12 mouse cellular contexts compared by ENCODE assay signal in genomic region chr4:50036079-50036478, GRCm38 (mm10).
DNase-seq lines count a peak whose midpoint lies in the region; ATAC-seq and TF ChIP-seq lines count a peak whose summit lies in the region.
"Had no signal": no experiment of that assay in that cellular context is flagged by ENCODE, and none has a peak within 500 bp of the region (broad histone marks: within the 10 kb centered on the region; RNA-seq: fewer than 3 reads in every experiment).

No protein-coding gene starts in this region.

- no peaks in the 10 kb centered on the region for H3K36me3 ChIP-seq in E14TG2a.4 (ENCODE audit: insufficient read depth, low read length)
- no peaks in the 10 kb centered on the region for H3K36me3 ChIP-seq in heart, adult 2 months (ENCODE audit: control insufficient read depth, insufficient read depth, low read length)
- H3K36me3 ChIP-seq: limb, embryonic 13.5 days; neural tube, embryonic 15.5 days had no signal

- no peaks in the 10 kb centered on the region for H3K4me1 ChIP-seq in E14TG2a.4 (replicated peaks; ENCODE audit: low read depth, low read length)
- no peaks in the 10 kb centered on the region for H3K4me1 ChIP-seq in heart, adult 2 months (ENCODE audit: control insufficient read depth, insufficient read depth, low read length)
- H3K4me1 ChIP-seq: limb, embryonic 13.5 days; neural tube, embryonic 15.5 days had no signal

- H3K4me3 ChIP-seq in E14TG2a.4 (replicated peaks; ENCODE audit: low read length): no peak overlapping the region
- H3K4me3 ChIP-seq in left cerebral cortex, adult 2 months: no peak overlapping the region
- H3K4me3 ChIP-seq in heart, adult 2 months: no peak overlapping the region
- H3K4me3 ChIP-seq: limb, embryonic 13.5 days; neural tube, embryonic 15.5 days had no signal

- no peak for ATAC-seq in inflammation-experienced regulatory T-cells, adult 6 months
- ATAC-seq: Patski had no signal

- no peak for TF ChIP-seq POLR2A in heart, adult 2 months (IDR thresholded peaks at IDR 0.05; ENCODE audit: insufficient read depth, low read depth, low read length)

- DNase-seq in kidney, postnatal 14 days: peak; percentile 1
- DNase-seq in kidney, adult 8-10 months: no peak
- DNase-seq in R1 (ENCODE audit: low read depth, low spot score): peak; percentile 5
- DNase-seq in left cerebral cortex, adult 2 months (ENCODE audit: extremely low spot score in 1 of 2, low spot score in 2 of 2): peak in 1 of 2 experiments; percentile 19
- DNase-seq in heart, adult 2 months: no peak
- no peak for DNase-seq in ovary, postnatal 10 days (ENCODE audit: low spot score)
- DNase-seq: gastrocnemius, postnatal 36 days had no signal

- TF ChIP-seq EP300 in heart, adult 2 months (IDR thresholded peaks at IDR 0.05; ENCODE audit: insufficient read depth, low read depth, low read length): no peak

- intact Hi-C loops in left cerebral cortex, adult 2 months (cut with DNase I): loop anchor here (10.0 kb wide), 1 partner anchor 639 kb away; no protein-coding TSS in a partner anchor
- intact Hi-C loops in heart, adult 2 months (cut with DNase I): no loop called here

- H3K27me3 ChIP-seq in E14TG2a.4 (ENCODE audit: insufficient read depth, low read length): no peaks in the 10 kb centered on the region
- no peaks in the 10 kb centered on the region for H3K27me3 ChIP-seq in heart, adult 2 months (ENCODE audit: control insufficient read depth, insufficient read depth, low read length)
- H3K27me3 ChIP-seq: limb, embryonic 13.5 days; neural tube, embryonic 15.5 days had no signal

- WGBS in heart, adult 2 months: 58% methylated on average over 6 of the region's 6 CpGs

- H3K9me3 ChIP-seq in E14TG2a.4 (ENCODE audit: low read length): no peaks in the 10 kb centered on the region
- H3K9me3 ChIP-seq: limb, embryonic 13.5 days; neural tube, embryonic 15.5 days had no signal

- H3K9ac ChIP-seq in heart, adult 2 months (ENCODE audit: low read depth, low read length): no peak overlapping the region
- H3K9ac ChIP-seq: limb, embryonic 13.5 days; neural tube, embryonic 15.5 days had no signal

- H3K79me2 ChIP-seq in heart, adult 2 months (replicated peaks; ENCODE audit: control insufficient read depth, insufficient read depth, low read length): no peaks in the 10 kb centered on the region

- peak; percentile 18 for TF ChIP-seq CTCF in E14TG2a.4 (conservative IDR thresholded peaks at IDR 0.05; ENCODE audit: low read length)
- TF ChIP-seq CTCF in left cerebral cortex, adult 2 months (IDR thresholded peaks at IDR 0.05): peak; percentile 47
- TF ChIP-seq CTCF in heart, adult 2 months (IDR thresholded peaks at IDR 0.05): no peak

- no peak overlapping the region for H3K27ac ChIP-seq in left cerebral cortex, adult 2 months
- no peak overlapping the region for H3K27ac ChIP-seq in heart, adult 2 months
- H3K27ac ChIP-seq: limb, embryonic 13.5 days; neural tube, embryonic 15.5 days had no signal

Comparison
In these comparisons a context has a peak if more than half of its experiments do, and no peak if none do; other contexts are left out.
1. DNase-seq: peak in kidney, postnatal 14 days (single experiment) and R1 (single experiment); none in kidney, adult 8-10 months (0 of 2), heart, adult 2 months (0 of 2) and ovary, postnatal 10 days (single experiment).